Mouse (Mus musculus): ENCODE results near the gene Mapk1ip1. TPM values are rescaled to one million over a fixed set of nuclear protein-coding genes. Genes with fewer than 3 reads are reported as not detected.

Gene Mapk1ip1
- polyA plus RNA-seq, 1 experiment from 2014 or later: 20.0 TPM

GRCm38 (mm10) chr7:138853417-138854031 lies 7.5 kb upstream of the Mapk1ip1 start:
- Histone ChIP-seq H3K27ac (no peak overlapping the region), H3K4me3 (no peak overlapping the region), H3K36me3 (peaks cover 38% of the 10 kb centered on the region), H3K9me3 (no peaks in the 10 kb centered on the region), H3K27me3 (replicated peaks) (no peaks in the 10 kb centered on the region), H3K9ac (no peak overlapping the region), H3K4me1 (peaks cover 13% of the 10 kb centered on the region; the same call in 1 of the 2 replicates), H3K4me2 (replicated peaks) (no peak overlapping the region)
- ATAC-seq (ENCODE audit: low FRiP score, low read depth): no peak
- WGBS: 96% methylated on average over 4 of the region's 4 CpGs

- Histone ChIP-seq H3K9ac (no peak overlapping the region), H3K9me3 (no peaks in the 10 kb centered on the region), H3K4me1 (peaks cover 33% of the 10 kb centered on the region), H3K27me3 (replicated peaks) (no peaks in the 10 kb centered on the region), H3K4me3 (no peak overlapping the region), H3K36me3 (peaks cover 27% of the 10 kb centered on the region), H3K27ac (no peak overlapping the region), H3K4me2 (replicated peaks) (no peak overlapping the region)
- ATAC-seq (ENCODE audit: low FRiP score, low read depth): no peak
These were observed 4.0 kb upstream of the Mapk1ip1 start for GRCm38 (mm10) chr7:138850083-138850482.

- no peak overlapping the region for H3K9ac ChIP-seq
- 83% methylated on average over 7 of the region's 7 CpGs for WGBS
- peak overlapping the region; percentile 75 for H3K4me2 ChIP-seq (replicated peaks)
- H3K4me1 ChIP-seq: peaks cover 49% of the 10 kb centered on the region
- no peaks in the 10 kb centered on the region for H3K27me3 ChIP-seq (replicated peaks)
- ATAC-seq (ENCODE audit: low FRiP score, low read depth): no peak
- H3K9me3 ChIP-seq: no peaks in the 10 kb centered on the region
- H3K27ac ChIP-seq: no peak overlapping the region
- H3K4me3 ChIP-seq: no peak overlapping the region
- peaks cover 17% of the 10 kb centered on the region for H3K36me3 ChIP-seq
These were observed 2.2 kb upstream of the Mapk1ip1 start for GRCm38 (mm10) chr7:138848028-138848920.

- WGBS: 52% methylated on average over 13 of the region's 13 CpGs
These were observed 1.4 kb upstream of the Mapk1ip1 start for GRCm38 (mm10) chr7:138847316-138848027.

GRCm38 (mm10) chr7:138846502-138846991 lies 474 bp upstream of the Mapk1ip1 start:
- Histone ChIP-seq H3K27me3 (replicated peaks) (no peaks in the 10 kb centered on the region), H3K27ac (peak overlapping the region; percentile 82), H3K9ac (peak overlapping the region; percentile 96), H3K4me3 (peak overlapping the region; percentile 100), H3K36me3 (0 out of 2 replicates have a peak, but pooled peaks cover 3% of the 10 kb centered on the region), H3K4me1 (peaks cover 63% of the 10 kb centered on the region), H3K4me2 (replicated peaks) (peak overlapping the region; percentile 75), H3K9me3 (no peaks in the 10 kb centered on the region)
- WGBS: 1% methylated on average over 48 of the region's 61 CpGs
- ATAC-seq (ENCODE audit: low FRiP score, low read depth): peak; percentile 77

More at GRCm38 (mm10) chr7:138847316-138848027, 1.4 kb upstream of the Mapk1ip1 start:
- no peaks in the 10 kb centered on the region for H3K27me3 ChIP-seq (replicated peaks)
- H3K4me2 ChIP-seq (replicated peaks): peak overlapping the region; percentile 75
- peaks cover 9% of the 10 kb centered on the region for H3K36me3 ChIP-seq
- no peaks in the 10 kb centered on the region for H3K9me3 ChIP-seq
- ATAC-seq (ENCODE audit: low FRiP score, low read depth): no peak
- H3K4me1 ChIP-seq: peaks cover 56% of the 10 kb centered on the region
- H3K9ac ChIP-seq: peak overlapping the region; percentile 96
- no peak overlapping the region for H3K27ac ChIP-seq
- peak overlapping the region; percentile 100 for H3K4me3 ChIP-seq

- no peak for ATAC-seq (ENCODE audit: low FRiP score, low read depth)
- Histone ChIP-seq H3K4me2 (replicated peaks) (peak overlapping the region; percentile 75), H3K27me3 (replicated peaks) (no peaks in the 10 kb centered on the region), H3K4me1 (peaks cover 60% of the 10 kb centered on the region), H3K9me3 (no peaks in the 10 kb centered on the region), H3K36me3 (0 out of 2 replicates have a peak, but pooled peaks cover under 1% of the 10 kb centered on the region), H3K9ac (peak overlapping the region; percentile 96), H3K27ac (no peak overlapping the region), H3K4me3 (peak overlapping the region; percentile 100)
- 49% methylated on average over 8 of the region's 8 CpGs for WGBS
These were observed 962 bp downstream of the Mapk1ip1 start for GRCm38 (mm10) chr7:138845111-138845510.

GRCm38 (mm10) chr7:138843421-138843820 lies 2.7 kb downstream of the Mapk1ip1 start:
- Histone ChIP-seq H3K9me3 (no peaks in the 10 kb centered on the region), H3K4me2 (replicated peaks) (peak overlapping the region; percentile 13; the same call in 1 of the 2 replicates), H3K4me1 (peaks cover 51% of the 10 kb centered on the region), H3K27ac (no peak overlapping the region), H3K27me3 (replicated peaks) (no peaks in the 10 kb centered on the region), H3K9ac (no peak overlapping the region), H3K36me3 (no peaks in the 10 kb centered on the region), H3K4me3 (no peak overlapping the region)
- no peak for ATAC-seq (ENCODE audit: low FRiP score, low read depth)
- WGBS: 90% methylated on average over 4 of the region's 4 CpGs

- Histone ChIP-seq H3K9me3 (no peaks in the 10 kb centered on the region), H3K27me3 (replicated peaks) (no peaks in the 10 kb centered on the region), H3K4me3 (no peak overlapping the region), H3K27ac (0 out of 2 replicates have a peak overlapping the region, but pooled peaks have one; percentile 10), H3K36me3 (peaks cover 2% of the 10 kb centered on the region; the same call in 1 of the 2 replicates), H3K4me2 (replicated peaks) (0 out of 2 replicates have a peak overlapping the region, but pooled peaks have one; percentile 18), H3K9ac (no peak overlapping the region), H3K4me1 (peaks cover 36% of the 10 kb centered on the region)
- no peak for ATAC-seq (ENCODE audit: low FRiP score, low read depth)
- WGBS: 60% methylated on average over 3 of the region's 3 CpGs
These were observed 4.5 kb downstream of the Mapk1ip1 start for GRCm38 (mm10) chr7:138841436-138842151.

- Histone ChIP-seq H3K27me3 (replicated peaks) (no peaks in the 10 kb centered on the region), H3K4me1 (peaks cover 36% of the 10 kb centered on the region), H3K36me3 (peaks cover 9% of the 10 kb centered on the region; the same call in 1 of the 2 replicates), H3K9ac (no peak overlapping the region), H3K27ac (no peak overlapping the region), H3K4me2 (replicated peaks) (no peak overlapping the region), H3K4me3 (no peak overlapping the region), H3K9me3 (no peaks in the 10 kb centered on the region)
- WGBS: 30% methylated on average over 4 of the region's 4 CpGs
- ATAC-seq (ENCODE audit: low FRiP score, low read depth): no peak
These were observed 5.5 kb downstream of the Mapk1ip1 start for GRCm38 (mm10) chr7:138840594-138841021.

GRCm38 (mm10) chr7:138835028-138835427 lies 11.0 kb downstream of the Mapk1ip1 start:
- no peak overlapping the region for H3K9ac ChIP-seq
- H3K36me3 ChIP-seq: peaks cover 9% of the 10 kb centered on the region; the same call in 1 of the 2 replicates
- no peak overlapping the region for H3K4me3 ChIP-seq
- 88% methylated on average over 3 of the region's 3 CpGs for WGBS
- no peaks in the 10 kb centered on the region for H3K9me3 ChIP-seq
- H3K27me3 ChIP-seq (replicated peaks): no peaks in the 10 kb centered on the region
- no peak overlapping the region for H3K4me2 ChIP-seq (replicated peaks)
- no peak overlapping the region for H3K27ac ChIP-seq
- no peak for ATAC-seq (ENCODE audit: low FRiP score, low read depth)
- no peaks in the 10 kb centered on the region for H3K4me1 ChIP-seq

GRCm38 (mm10) chr7:138827812-138828211 lies 18.3 kb downstream of the Mapk1ip1 start:
- no peak for ATAC-seq (ENCODE audit: low FRiP score, low read depth)
- Histone ChIP-seq H3K9me3 (no peaks in the 10 kb centered on the region), H3K27ac (no peak overlapping the region), H3K36me3 (no peaks in the 10 kb centered on the region), H3K9ac (no peak overlapping the region), H3K4me2 (replicated peaks) (no peak overlapping the region), H3K27me3 (replicated peaks) (no peaks in the 10 kb centered on the region), H3K4me1 (no peaks in the 10 kb centered on the region), H3K4me3 (no peak overlapping the region)
- 19% methylated on average over 11 of the region's 11 CpGs for WGBS

All from neural tube, embryonic 12.5 days (tissue).